Mouse (Mus musculus) adipocyte (in vitro differentiated cells): ENCODE results near the gene Suds3.

ENCODE experiments used
- DNase-seq: peaks from one replicate; pipeline ENCODE4 v3.0.0-alpha.2; 2016; ENCODE audit warnings: low spot score

The Suds3 gene

GRCm38 (mm10) chr5:117135869-117136268 is 20.0 kb upstream of the Suds3 start:
- DNase-seq, result no peak

GRCm38 (mm10) chr5:117134889-117135456 is 19.1 kb upstream of the Suds3 start:
- DNase-seq, result no peak

- DNase-seq, result peak; percentile 56
Measured at GRCm38 (mm10) chr5:117134066-117134888, 18.4 kb upstream of the Suds3 start.

GRCm38 (mm10) chr5:117133446-117134065 is 17.6 kb upstream of the Suds3 start:
- DNase-seq, result no peak

GRCm38 (mm10) chr5:117130726-117131125 is 14.8 kb upstream of the Suds3 start:
- DNase-seq, result no peak

GRCm38 (mm10) chr5:117127051-117127450 is 11.1 kb upstream of the Suds3 start:
- DNase-seq, result no peak

- DNase-seq, result no peak
Measured at GRCm38 (mm10) chr5:117125482-117126346, 9.8 kb upstream of the Suds3 start.

GRCm38 (mm10) chr5:117123840-117124239 is 7.9 kb upstream of the Suds3 start:
- DNase-seq, result no peak

GRCm38 (mm10) chr5:117123102-117123501 is 7.2 kb upstream of the Suds3 start:
- no peak for DNase-seq

- no peak for DNase-seq
Measured at GRCm38 (mm10) chr5:117121657-117122056, 5.7 kb upstream of the Suds3 start.

- DNase-seq, result peak; percentile 26
Measured at GRCm38 (mm10) chr5:117120489-117121466, 4.9 kb upstream of the Suds3 start.

GRCm38 (mm10) chr5:117119777-117120488 is 4.0 kb upstream of the Suds3 start, which contains the start of gene Taok3:
Gene Taok3 (plus strand): TSS chr5:117120129.
- peak; percentile 100 for DNase-seq

GRCm38 (mm10) chr5:117118850-117119249 is 2.9 kb upstream of the Suds3 start:
- peak; percentile 17 for DNase-seq

GRCm38 (mm10) chr5:117118220-117118619 is 2.3 kb upstream of the Suds3 start:
- no peak for DNase-seq

GRCm38 (mm10) chr5:117117716-117118115 is 1.8 kb upstream of the Suds3 start:
- DNase-seq, result no peak

GRCm38 (mm10) chr5:117117241-117117640 is 1.3 kb upstream of the Suds3 start:
- no peak for DNase-seq

GRCm38 (mm10) chr5:117116660-117117059 is 747 bp upstream of the Suds3 start:
- DNase-seq, result no peak

- DNase-seq, result peak; percentile 75
Measured at GRCm38 (mm10) chr5:117115193-117115767, 633 bp downstream of the Suds3 start.

- peak; percentile 86 for DNase-seq
Measured at GRCm38 (mm10) chr5:117114581-117115192, 1.2 kb downstream of the Suds3 start.
